Mouse (Mus musculus): ENCODE data around the gene Kcnmb2. TPM values are rescaled to one million over a fixed set of nuclear protein-coding genes. Genes with fewer than 3 reads are reported as not detected.

The Kcnmb2 gene
- polyA plus RNA-seq, 1 experiment: 0.07 TPM

DNA sequence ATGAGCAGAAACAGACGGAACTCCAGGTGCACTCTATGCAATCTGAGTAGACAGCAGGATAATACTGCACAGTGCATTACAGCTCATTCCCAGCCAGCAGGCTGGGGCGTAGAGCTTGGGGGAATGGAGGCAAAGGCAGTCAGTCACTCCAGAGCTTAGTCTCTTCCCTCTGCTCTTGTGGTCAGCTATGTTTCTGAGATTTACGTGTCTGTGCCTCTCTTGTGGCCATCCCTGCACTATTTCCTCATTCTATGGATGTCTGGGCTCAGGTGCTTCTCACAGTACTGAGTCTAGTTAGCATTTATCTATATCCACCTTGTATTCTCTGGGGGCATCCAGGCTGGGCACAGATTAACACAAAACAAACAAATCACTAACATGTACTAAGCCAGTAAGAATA is 160.4 kb downstream of the Kcnmb2 start:
- no peaks in the 10 kb centered on the region for H3K4me1 ChIP-seq (replicated peaks; ENCODE audit: control insufficient read depth, insufficient read depth, low read length)
- H3K4me3 ChIP-seq (ENCODE audit: control insufficient read depth, insufficient read depth, low read length): no peak overlapping the region
- TF ChIP-seq POLR2A (IDR thresholded peaks at IDR 0.05; ENCODE audit: control insufficient read depth, extremely low read depth, insufficient read depth, low read length, poor library complexity): no peak
- no peak for TF ChIP-seq CTCF (IDR thresholded peaks at IDR 0.05; ENCODE audit: borderline replicate concordance, control insufficient read depth, extremely low read depth, insufficient read depth, low read length, poor library complexity)
- DNase-seq: no peak
- WGBS: 60% methylated on average over 3 of the region's 3 CpGs
- no peaks in the 10 kb centered on the region for H3K36me3 ChIP-seq (ENCODE audit: control insufficient read depth, insufficient read depth, low read length)
- H3K27me3 ChIP-seq (ENCODE audit: control insufficient read depth, insufficient read depth, low read length): no peaks in the 10 kb centered on the region
- H3K27ac ChIP-seq (ENCODE audit: control insufficient read depth, insufficient read depth, low read length): no peak overlapping the region

DNA sequence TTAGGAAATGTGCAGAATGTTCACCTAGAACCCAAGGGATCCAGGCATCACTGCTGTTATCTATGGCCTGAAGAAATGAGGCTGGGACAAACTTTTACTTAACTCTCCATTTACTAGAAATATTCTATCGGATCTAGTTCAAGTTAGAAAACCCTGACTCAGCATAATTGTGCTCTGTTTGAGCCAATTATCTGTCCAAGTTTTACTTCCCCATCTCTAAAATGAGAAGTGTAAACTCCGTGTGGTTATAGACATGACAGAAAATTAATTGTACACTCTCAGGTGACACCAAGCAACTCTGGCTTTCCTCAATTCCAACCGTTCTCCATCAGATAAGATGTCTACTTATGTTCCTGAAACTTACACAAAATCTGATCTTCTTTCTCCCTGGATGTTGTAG is 161.0 kb downstream of the Kcnmb2 start:
- 5% methylated on average over 3 of the region's 3 CpGs for WGBS
- Histone ChIP-seq H3K27me3 (ENCODE audit: control insufficient read depth, insufficient read depth, low read length) (no peaks in the 10 kb centered on the region), H3K4me1 (replicated peaks; ENCODE audit: control insufficient read depth, insufficient read depth, low read length) (no peaks in the 10 kb centered on the region), H3K36me3 (ENCODE audit: control insufficient read depth, insufficient read depth, low read length) (no peaks in the 10 kb centered on the region), H3K27ac (ENCODE audit: control insufficient read depth, insufficient read depth, low read length) (no peak overlapping the region), H3K4me3 (ENCODE audit: control insufficient read depth, insufficient read depth, low read length) (no peak overlapping the region)
- TF ChIP-seq POLR2A (IDR thresholded peaks at IDR 0.05; ENCODE audit: control insufficient read depth, extremely low read depth, insufficient read depth, low read length, poor library complexity) (no peak), CTCF (IDR thresholded peaks at IDR 0.05; ENCODE audit: borderline replicate concordance, control insufficient read depth, extremely low read depth, insufficient read depth, low read length, poor library complexity) (no peak)
- no peak for DNase-seq

DNA sequence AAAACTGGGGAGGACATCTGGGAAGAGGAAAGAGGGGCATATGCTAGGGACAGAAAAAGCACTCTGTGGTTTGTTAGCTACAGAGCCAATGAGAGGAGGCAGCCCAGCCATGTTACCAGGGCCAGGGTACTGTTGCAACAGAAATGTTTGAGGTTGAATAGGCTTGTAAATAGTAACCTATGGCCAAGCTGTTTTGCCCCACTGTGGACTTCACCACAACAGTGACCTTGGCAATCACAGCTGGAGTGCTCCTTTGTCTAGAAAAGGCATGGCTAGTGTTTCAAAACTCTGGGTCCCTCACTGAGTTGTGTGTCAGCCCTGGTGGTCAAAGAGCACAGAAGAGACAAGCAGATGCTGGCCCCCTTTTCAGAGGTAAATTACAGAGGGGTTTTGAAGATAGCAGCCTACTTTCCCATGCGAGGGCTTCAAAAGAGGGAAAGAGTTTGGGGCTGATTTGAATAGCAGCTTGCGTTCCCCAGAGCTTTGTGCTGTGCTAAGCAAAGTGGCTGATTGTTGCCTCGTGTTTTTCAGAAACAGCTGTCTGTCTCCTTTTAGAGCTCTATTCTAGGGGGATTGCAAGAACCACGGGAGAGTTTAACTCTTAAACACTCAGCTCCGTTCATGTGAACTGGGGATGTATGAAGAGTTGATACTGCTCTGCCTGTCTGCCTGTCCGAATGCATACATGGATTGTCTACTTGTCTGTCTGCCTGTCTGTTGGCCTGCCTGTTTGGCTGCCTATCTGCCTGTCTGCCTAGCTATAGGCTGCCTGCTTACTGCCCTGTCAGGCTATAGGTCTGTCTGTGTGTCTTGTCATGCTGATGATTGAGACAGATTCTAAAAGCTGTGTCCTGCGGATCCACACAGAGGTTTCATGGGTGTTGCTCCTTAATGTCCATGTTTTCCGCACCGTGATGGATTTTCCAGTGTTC is 165.0 kb downstream of the Kcnmb2 start:
- Histone ChIP-seq H3K4me1 (replicated peaks; ENCODE audit: control insufficient read depth, insufficient read depth, low read length) (no peaks in the 10 kb centered on the region), H3K36me3 (ENCODE audit: control insufficient read depth, insufficient read depth, low read length) (no peaks in the 10 kb centered on the region), H3K27me3 (ENCODE audit: control insufficient read depth, insufficient read depth, low read length) (no peaks in the 10 kb centered on the region), H3K27ac (ENCODE audit: control insufficient read depth, insufficient read depth, low read length) (no peak overlapping the region), H3K4me3 (ENCODE audit: control insufficient read depth, insufficient read depth, low read length) (no peak overlapping the region)
- TF ChIP-seq POLR2A (IDR thresholded peaks at IDR 0.05; ENCODE audit: control insufficient read depth, extremely low read depth, insufficient read depth, low read length, poor library complexity) (no peak), CTCF (IDR thresholded peaks at IDR 0.05; ENCODE audit: borderline replicate concordance, control insufficient read depth, extremely low read depth, insufficient read depth, low read length, poor library complexity) (no peak)
- 76% methylated on average over 9 of the region's 9 CpGs for WGBS
- DNase-seq: no peak

DNA sequence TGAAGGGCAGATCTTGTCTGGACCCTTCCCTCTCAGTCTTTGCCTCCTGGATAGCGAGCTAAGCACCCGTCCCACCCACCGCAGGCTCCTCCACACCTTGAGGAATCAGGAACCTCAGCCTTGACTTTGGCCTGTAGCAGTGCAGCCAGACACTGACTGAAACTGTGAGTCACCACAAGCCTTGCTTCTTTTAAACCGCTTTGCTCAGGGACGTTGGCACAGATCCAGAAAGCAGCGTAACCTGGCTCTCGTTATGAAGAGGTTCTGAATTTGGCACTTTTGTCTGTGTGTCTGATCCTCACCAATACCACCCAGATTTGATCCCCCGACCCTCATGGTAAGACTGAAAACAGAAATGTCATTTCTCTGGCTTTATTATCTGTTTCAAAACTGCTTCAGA is 171.6 kb downstream of the Kcnmb2 start:
- H3K27me3 ChIP-seq (ENCODE audit: control insufficient read depth, insufficient read depth, low read length): no peaks in the 10 kb centered on the region
- H3K36me3 ChIP-seq (ENCODE audit: control insufficient read depth, insufficient read depth, low read length): no peaks in the 10 kb centered on the region
- TF ChIP-seq CTCF (IDR thresholded peaks at IDR 0.05; ENCODE audit: borderline replicate concordance, control insufficient read depth, extremely low read depth, insufficient read depth, low read length, poor library complexity) (no peak), POLR2A (IDR thresholded peaks at IDR 0.05; ENCODE audit: control insufficient read depth, extremely low read depth, insufficient read depth, low read length, poor library complexity) (no peak)
- H3K27ac ChIP-seq (ENCODE audit: control insufficient read depth, insufficient read depth, low read length): no peak overlapping the region
- no peak overlapping the region for H3K4me3 ChIP-seq (ENCODE audit: control insufficient read depth, insufficient read depth, low read length)
- WGBS: 63% methylated on average over 8 of the region's 8 CpGs
- no peak for DNase-seq
- H3K4me1 ChIP-seq (replicated peaks; ENCODE audit: control insufficient read depth, insufficient read depth, low read length): no peaks in the 10 kb centered on the region

DNA sequence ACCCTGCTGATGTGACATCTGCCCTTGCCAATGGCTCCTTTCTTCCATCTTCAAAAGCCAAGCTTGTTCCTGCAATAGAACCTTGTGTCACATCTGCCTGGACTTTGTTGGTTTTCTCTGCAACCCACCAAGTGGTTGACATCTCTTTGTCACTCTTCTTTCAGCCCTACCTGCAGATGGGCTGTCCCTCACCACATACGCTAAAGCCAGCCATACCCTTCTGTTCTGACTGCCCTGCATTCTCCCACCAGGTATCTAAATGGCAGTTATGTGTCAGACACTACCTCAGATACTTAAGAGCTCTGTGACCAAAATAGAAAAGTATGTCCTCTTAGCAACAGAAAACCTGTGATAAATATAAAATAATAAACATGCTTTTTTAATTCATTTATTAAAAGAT is 186.5 kb downstream of the Kcnmb2 start:
- TF ChIP-seq CTCF (IDR thresholded peaks at IDR 0.05; ENCODE audit: borderline replicate concordance, control insufficient read depth, extremely low read depth, insufficient read depth, low read length, poor library complexity) (no peak), POLR2A (IDR thresholded peaks at IDR 0.05; ENCODE audit: control insufficient read depth, extremely low read depth, insufficient read depth, low read length, poor library complexity) (no peak)
- Histone ChIP-seq H3K27ac (ENCODE audit: control insufficient read depth, insufficient read depth, low read length) (no peak overlapping the region), H3K4me1 (replicated peaks; ENCODE audit: control insufficient read depth, insufficient read depth, low read length) (no peaks in the 10 kb centered on the region), H3K27me3 (ENCODE audit: control insufficient read depth, insufficient read depth, low read length) (no peaks in the 10 kb centered on the region), H3K4me3 (ENCODE audit: control insufficient read depth, insufficient read depth, low read length) (no peak overlapping the region), H3K36me3 (ENCODE audit: control insufficient read depth, insufficient read depth, low read length) (no peaks in the 10 kb centered on the region)
- WGBS: 95% methylated on average over 1 of the region's 1 CpGs
- no peak for DNase-seq

DNA sequence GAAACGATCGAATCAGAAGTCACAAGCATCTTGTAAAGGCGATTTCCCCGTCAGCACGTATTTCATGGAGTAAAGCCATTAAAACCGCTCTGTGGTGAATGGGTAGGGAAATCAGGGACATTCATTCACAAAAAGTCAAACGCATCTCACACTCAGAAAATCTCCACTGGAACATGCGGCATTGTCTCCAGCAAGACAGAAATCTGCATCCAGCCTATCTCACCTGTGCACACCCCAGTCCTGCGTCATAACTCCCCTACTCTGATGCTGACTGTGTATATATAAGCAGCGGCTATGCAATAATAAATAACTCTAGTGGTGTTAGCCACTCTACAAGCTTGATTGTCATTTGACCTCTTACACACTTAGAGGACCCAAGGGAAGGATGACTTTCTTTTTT is 199.1 kb downstream of the Kcnmb2 start:
- Histone ChIP-seq H3K27ac (ENCODE audit: control insufficient read depth, insufficient read depth, low read length) (no peak overlapping the region), H3K27me3 (ENCODE audit: control insufficient read depth, insufficient read depth, low read length) (no peaks in the 10 kb centered on the region), H3K4me3 (ENCODE audit: control insufficient read depth, insufficient read depth, low read length) (no peak overlapping the region), H3K36me3 (ENCODE audit: control insufficient read depth, insufficient read depth, low read length) (no peaks in the 10 kb centered on the region), H3K4me1 (replicated peaks; ENCODE audit: control insufficient read depth, insufficient read depth, low read length) (no peaks in the 10 kb centered on the region)
- DNase-seq: no peak
- 92% methylated on average over 10 of the region's 10 CpGs for WGBS
- no peak for TF ChIP-seq CTCF (IDR thresholded peaks at IDR 0.05; ENCODE audit: borderline replicate concordance, control insufficient read depth, extremely low read depth, insufficient read depth, low read length, poor library complexity)
- no peak for TF ChIP-seq POLR2A (IDR thresholded peaks at IDR 0.05; ENCODE audit: control insufficient read depth, extremely low read depth, insufficient read depth, low read length, poor library complexity)
